Mouse (Mus musculus): ENCODE data around the gene Hvcn1. TPM values are rescaled to one million over a fixed set of nuclear protein-coding genes. Genes with fewer than 3 reads are reported as not detected.
"Not testable (repeated sequence)": the region's sequence is repeated elsewhere in the genome, so short reads cannot be mapped to it uniquely, and the experiment has no call there.

Hvcn1 gene
- total RNA-seq, 2 experiments from 2014 or later, result 0.28 to 0.61 TPM

DNA sequence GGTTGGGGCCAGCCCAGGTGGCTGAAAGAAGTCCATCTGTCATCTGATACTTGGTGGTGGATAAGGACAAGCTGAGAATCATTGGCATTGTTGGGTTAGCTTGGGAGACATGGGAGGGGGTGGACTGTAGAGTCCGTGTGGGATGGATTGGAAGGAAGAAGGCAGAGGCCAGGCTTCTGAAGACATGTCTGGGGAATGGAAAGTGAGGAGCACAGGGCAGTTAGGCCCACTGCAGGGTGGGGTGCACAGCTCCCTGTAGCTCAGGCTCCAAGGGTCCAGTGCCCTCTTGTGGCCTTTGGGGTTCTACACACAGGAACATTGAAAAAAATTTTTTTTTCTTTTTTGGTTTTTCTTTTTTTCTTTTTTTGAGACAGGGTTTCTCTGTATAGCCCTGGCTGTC is 30.2 kb upstream of the Hvcn1 start:
- H3K4me3 ChIP-seq, result no peak overlapping the region
- peak; percentile 74 for DNase-seq
- TF ChIP-seq CTCF (IDR thresholded peaks at IDR 0.05), result peak; percentile 79
- H3K27ac ChIP-seq, result peak overlapping the region; percentile 12; the same call in 1 of the 2 replicates
- intact Hi-C loops (cut with DNase I), result loop anchor here (1.0 to 5.0 kb wide), 2 partner anchors 45 to 86 kb away; partner anchors contain the start of gene Tctn1

- TF ChIP-seq CTCF (IDR thresholded peaks at IDR 0.05), result no peak
- no peak for DNase-seq
- Histone ChIP-seq H3K27ac (no peak overlapping the region), H3K4me3 (no peak overlapping the region)
- intact Hi-C loops (cut with DNase I), result loop anchor here (5.0 kb wide), 1 partner anchor 83 kb away; the partner anchor contains the start of gene Tctn1
These were observed 26.9 kb upstream of the Hvcn1 start for GRCm38 (mm10) chr5:122179665-122180064.

DNA sequence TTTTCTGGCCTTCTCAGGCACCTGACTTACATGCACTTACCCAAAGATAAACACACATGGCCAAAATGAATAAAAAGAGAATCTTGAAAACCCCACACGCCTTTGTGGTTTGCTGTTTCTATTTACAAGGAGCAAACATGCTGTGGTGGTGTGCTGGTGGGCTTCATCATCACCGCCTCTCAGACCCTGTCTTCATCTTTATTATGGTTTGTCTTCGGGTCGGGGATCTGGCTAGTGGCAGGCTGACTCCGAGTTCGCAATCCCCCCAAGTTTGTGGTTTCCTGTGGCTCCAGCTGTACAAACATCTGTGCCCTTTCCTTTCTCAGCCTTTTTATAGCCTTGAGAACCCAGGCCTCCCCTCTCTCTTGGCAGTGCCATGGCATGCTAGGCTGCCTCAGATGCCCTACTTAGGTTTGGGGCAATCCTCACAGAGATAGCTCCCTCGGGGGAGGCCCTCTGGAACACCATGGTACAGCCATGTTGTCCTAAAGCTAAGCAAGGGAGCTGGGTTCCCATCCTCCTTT is 22.3 kb upstream of the Hvcn1 start:
- intact Hi-C loops (cut with DNase I), result no loop called here
- TF ChIP-seq CTCF (IDR thresholded peaks at IDR 0.05), result no peak
- Histone ChIP-seq H3K4me3 (no peak overlapping the region), H3K27ac (no peak overlapping the region)
- no peak for DNase-seq

GRCm38 (mm10) chr5:122184858-122185257 is 21.7 kb upstream of the Hvcn1 start:
- DNase-seq; H3K27ac ChIP-seq; H3K4me3 ChIP-seq; intact Hi-C loops (cut with DNase I): not testable (repeated sequence)

DNA sequence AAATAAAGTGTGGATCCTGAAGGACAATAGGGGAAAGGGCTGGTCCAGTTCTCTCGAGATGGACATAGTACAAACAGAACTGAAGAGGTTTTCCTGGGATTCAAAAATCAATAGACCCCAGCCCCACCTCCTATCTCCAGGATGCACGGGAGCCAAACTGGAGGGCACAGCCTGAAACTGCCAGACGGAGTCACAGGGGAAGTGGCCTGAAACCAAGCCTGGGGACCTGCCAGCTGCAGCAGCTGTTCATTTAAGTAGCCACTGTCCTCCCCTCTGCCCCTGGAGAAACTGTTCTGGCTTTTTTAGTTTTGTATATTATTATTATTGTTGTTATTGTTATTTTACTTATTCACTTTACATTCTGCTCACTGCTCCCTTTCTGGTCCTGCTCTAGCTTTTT is 17.5 kb upstream of the Hvcn1 start:
- TF ChIP-seq CTCF (IDR thresholded peaks at IDR 0.05), result no peak
- peak; percentile 58 for DNase-seq
- Histone ChIP-seq H3K27ac (no peak overlapping the region), H3K4me3 (no peak overlapping the region)
- intact Hi-C loops (cut with DNase I), result no loop called here

DNA sequence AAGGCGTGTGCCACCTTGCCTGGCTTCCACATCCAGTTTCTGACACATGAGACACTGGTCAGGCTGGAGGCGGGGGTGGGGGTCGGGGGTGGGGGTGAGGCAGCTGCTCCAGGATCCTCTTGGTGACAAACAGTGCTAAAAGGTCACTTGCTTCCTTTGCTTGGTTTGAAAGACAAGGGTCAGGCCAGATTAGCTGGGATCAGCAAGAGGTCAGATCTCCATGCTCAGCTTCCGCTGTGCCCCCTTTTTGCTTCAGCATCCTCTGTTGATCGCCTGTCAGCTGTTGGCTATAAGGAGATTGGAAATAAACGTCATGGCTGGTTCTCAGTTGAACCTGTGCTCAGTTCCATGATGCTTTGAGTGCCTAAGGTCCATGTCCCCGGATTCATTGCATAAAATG is 16.1 kb upstream of the Hvcn1 start:
- DNase-seq, result no peak
- TF ChIP-seq CTCF (IDR thresholded peaks at IDR 0.05), result no peak
- Histone ChIP-seq H3K27ac (no peak overlapping the region), H3K4me3 (no peak overlapping the region)
- intact Hi-C loops (cut with DNase I), result no loop called here

- Histone ChIP-seq H3K4me3 (no peak overlapping the region), H3K27ac (no peak overlapping the region)
- no peak for DNase-seq
- TF ChIP-seq CTCF (IDR thresholded peaks at IDR 0.05), result no peak
- intact Hi-C loops (cut with DNase I), result no loop called here
These were observed 15.1 kb upstream of the Hvcn1 start for GRCm38 (mm10) chr5:122191269-122192063.

DNA sequence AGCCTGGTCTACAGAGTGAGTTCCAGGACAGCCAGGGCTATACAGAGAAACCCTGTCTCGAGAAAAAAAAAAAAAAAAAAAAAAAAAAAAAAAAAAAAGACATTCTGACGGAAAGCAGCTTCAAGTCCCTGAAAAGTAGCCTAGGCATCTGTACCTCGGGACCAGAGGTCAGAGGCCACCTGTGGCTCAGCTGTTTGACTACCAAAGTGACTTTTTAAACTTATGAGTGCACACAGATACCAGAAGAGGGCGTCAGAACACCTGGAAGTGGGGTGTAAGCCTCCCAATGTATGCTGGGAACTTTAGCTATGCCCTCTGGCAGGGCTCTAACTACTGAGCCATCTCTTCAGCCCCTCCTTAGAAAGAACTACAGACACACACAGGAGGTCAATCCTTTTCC is 14.3 kb upstream of the Hvcn1 start:
- H3K27ac ChIP-seq, result no peak overlapping the region
- no peak overlapping the region for H3K4me3 ChIP-seq
- no peak for DNase-seq
- no peak for TF ChIP-seq CTCF (IDR thresholded peaks at IDR 0.05)
- intact Hi-C loops (cut with DNase I), result no loop called here

DNA sequence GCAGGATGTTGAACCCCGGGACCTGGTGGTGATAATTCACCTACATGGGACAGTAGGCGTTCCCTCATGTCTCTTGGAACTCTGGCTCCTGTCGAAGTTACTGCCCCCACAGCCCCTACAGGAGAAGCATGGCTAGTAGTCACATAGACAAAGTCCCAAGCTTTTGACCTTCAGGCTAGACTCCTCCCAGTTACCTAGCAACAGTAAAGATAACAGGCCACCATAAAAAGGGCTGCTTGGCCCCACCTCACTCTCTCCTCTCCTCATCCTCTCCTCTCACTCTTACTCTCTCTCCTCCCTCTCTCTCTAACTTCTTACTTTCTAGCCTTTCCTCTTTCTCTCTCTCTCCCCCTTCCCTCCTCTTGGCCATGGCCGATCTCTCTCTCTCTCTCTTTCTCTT is 5.7 kb upstream of the Hvcn1 start:
- intact Hi-C loops (cut with DNase I), result no loop called here
- no peak overlapping the region for H3K27ac ChIP-seq
- H3K4me3 ChIP-seq, result no peak overlapping the region
- no peak for TF ChIP-seq CTCF (IDR thresholded peaks at IDR 0.05)
- no peak for DNase-seq

DNA sequence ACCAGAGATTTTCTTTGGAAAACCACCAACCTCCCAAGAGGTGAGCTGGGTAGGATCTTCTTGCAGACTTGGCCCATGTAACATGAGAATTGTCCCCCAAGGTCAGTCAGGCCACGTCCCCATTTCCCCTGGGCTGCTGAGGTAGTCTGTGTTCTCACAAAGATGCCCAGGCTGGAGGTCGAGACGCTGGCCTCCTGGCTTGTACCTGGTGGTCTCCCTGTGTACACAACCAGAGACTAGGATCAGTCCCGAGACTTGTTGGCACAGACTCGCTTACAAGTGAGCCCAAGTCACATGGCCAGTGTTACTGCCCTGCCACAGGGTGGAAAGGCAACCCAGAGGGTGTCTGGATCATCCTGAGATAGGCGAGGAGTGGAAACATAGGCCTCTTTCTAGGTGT is 4.7 kb upstream of the Hvcn1 start:
- Histone ChIP-seq H3K4me3 (no peak overlapping the region), H3K27ac (no peak overlapping the region)
- intact Hi-C loops (cut with DNase I), result no loop called here
- DNase-seq, result no peak
- no peak for TF ChIP-seq CTCF (IDR thresholded peaks at IDR 0.05)

DNA sequence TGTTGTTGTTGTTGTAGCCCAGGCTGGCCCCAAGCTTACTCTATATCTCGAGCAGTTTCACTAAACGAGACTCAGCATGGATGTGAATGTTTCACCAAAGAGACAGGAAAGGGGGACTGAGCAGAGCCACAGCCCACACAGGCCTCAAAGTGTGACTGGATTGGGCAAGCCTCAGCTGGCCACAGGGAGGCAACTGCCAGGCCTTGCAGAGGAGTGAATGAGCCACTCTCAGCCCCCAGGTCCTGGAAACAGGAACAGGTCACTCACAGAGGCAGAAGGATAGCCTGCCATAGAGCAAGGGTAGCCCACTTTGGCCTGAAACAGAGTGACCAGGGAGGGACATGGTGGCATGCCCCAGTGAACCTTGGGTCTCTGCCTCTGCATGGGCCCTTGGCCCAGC is 2.4 kb upstream of the Hvcn1 start:
- H3K4me3 ChIP-seq, result no peak overlapping the region
- intact Hi-C loops (cut with DNase I), result no loop called here
- no peak for DNase-seq

DNA sequence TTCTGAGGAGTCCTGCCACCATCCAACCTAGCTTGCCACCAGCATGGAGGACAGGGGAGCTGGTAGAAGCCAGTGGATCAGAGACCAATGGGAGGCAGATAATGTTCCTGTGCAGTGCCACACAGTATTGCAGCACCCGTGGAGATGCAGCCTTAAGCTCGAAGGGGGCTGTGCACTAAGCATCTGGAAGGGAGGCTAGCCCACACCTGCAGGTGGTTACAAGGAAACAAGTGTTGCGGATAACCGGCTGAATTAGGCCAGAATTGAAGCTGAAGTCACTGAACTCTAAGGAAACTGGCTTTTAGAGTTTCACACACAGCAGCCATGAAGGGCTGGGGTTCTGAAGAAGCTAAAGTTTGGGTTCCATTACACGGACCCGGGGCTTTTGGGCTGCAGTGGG is 2.3 kb downstream of the Hvcn1 start:
- DNase-seq, result no peak
- intact Hi-C loops (cut with DNase I), result no loop called here
- Histone ChIP-seq H3K4me3 (no peak overlapping the region), H3K27ac (no peak overlapping the region)
- TF ChIP-seq CTCF (IDR thresholded peaks at IDR 0.05), result no peak

More for the DNA sequence above, 2.4 kb upstream of the Hvcn1 start:
- H3K27ac ChIP-seq, result no peak overlapping the region
- TF ChIP-seq CTCF (IDR thresholded peaks at IDR 0.05), result no peak

DNA sequence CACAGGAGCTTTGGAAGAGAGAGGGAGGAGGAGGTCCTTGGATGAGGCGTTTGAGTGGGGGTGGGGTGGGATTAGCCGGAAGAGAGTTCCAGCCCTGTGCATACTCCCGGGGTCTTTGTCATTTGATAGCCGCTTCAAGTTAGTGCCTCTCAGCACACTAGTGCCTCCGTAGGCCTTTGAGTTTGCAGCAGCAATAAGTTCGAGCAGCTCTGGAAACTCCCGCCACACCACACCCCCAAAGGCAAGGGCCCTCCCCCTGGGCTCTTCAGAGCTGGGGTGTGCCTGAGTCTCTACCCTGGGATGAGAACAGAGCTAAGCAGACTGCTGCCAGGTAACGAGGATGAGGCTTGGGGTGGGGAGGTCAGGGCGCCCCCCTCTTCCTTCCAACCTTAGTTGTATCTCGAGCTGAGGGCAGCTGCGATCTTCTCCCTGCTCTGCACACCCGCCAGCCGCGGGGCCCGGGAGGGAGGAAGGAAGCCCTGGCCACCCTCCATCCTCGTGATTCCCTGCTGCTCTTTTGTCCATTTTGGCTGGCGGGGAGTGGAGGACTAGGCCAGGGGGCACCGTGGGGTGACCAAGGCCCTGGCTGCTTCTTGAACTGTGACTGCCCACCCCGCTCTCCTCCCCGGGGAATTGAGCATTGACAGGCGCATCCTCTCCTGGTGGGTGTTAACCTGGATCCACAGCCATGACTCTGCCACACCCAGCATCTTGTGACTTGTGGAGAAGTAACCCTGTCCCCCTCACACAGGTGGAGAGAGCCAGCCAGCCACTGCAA is 3.2 kb downstream of the Hvcn1 start:
- TF ChIP-seq CTCF (IDR thresholded peaks at IDR 0.05), result no peak
- intact Hi-C loops (cut with DNase I), result no loop called here
- DNase-seq, result peak; percentile 58
- H3K4me3 ChIP-seq, result peak overlapping the region; percentile 65
- H3K27ac ChIP-seq, result peak overlapping the region; percentile 50; the same call in 1 of the 2 replicates
